Mouse (Mus musculus) embryo, embryonic 11 days (tissue): Measurements from ENCODE around the gene Adgrf3.
"Not testable (repeated sequence)": the region's sequence is repeated elsewhere in the genome, so short reads cannot be mapped to it uniquely, and the experiment has no call there.

Source experiments
- DNase-seq: peaks from one replicate; pipeline ENCODE4 v3.0.0-alpha.2; 2015

Gene Adgrf3

GRCm38 (mm10) chr5:30205493-30205892, at the start of gene Adgrf3:
Gene Adgrf3, minus strand, starts transcription at chr5:30205722.
- no peak for DNase-seq

- DNase-seq = no peak
These were observed 42.1 kb upstream of the Adgrf3 start for GRCm38 (mm10) chr5:30247666-30248065.

- DNase-seq = no peak
These were observed 40.4 kb upstream of the Adgrf3 start for GRCm38 (mm10) chr5:30245861-30246416.

- DNase-seq = peak; percentile 30
These were observed 38.2 kb upstream of the Adgrf3 start for GRCm38 (mm10) chr5:30243741-30244140.

GRCm38 (mm10) chr5:30242410-30242809, 36.9 kb upstream of the Adgrf3 start:
- no peak for DNase-seq

- DNase-seq = no peak
These were observed 35.0 kb upstream of the Adgrf3 start for GRCm38 (mm10) chr5:30240552-30240951.

GRCm38 (mm10) chr5:30238533-30238932, 33.0 kb upstream of the Adgrf3 start:
- DNase-seq = no peak

GRCm38 (mm10) chr5:30235641-30236126, 30.2 kb upstream of the Adgrf3 start:
- no peak for DNase-seq

GRCm38 (mm10) chr5:30233979-30234378, 28.5 kb upstream of the Adgrf3 start:
- no peak for DNase-seq

- DNase-seq = peak; percentile 60
These were observed 27.5 kb upstream of the Adgrf3 start for GRCm38 (mm10) chr5:30233042-30233441.

- DNase-seq = peak; percentile 98
These were observed 26.9 kb upstream of the Adgrf3 start, which contains the start of gene Selenoi for GRCm38 (mm10) chr5:30232271-30232971. Gene Selenoi, plus strand, starts transcription at chr5:30232581.

GRCm38 (mm10) chr5:30231891-30232270, 26.4 kb upstream of the Adgrf3 start:
- DNase-seq = no peak

GRCm38 (mm10) chr5:30230901-30231300, 25.4 kb upstream of the Adgrf3 start:
- no peak for DNase-seq

- DNase-seq = no peak
These were observed 17.2 kb upstream of the Adgrf3 start for GRCm38 (mm10) chr5:30222681-30223080.

GRCm38 (mm10) chr5:30220666-30221065, 15.1 kb upstream of the Adgrf3 start:
- DNase-seq = no peak

GRCm38 (mm10) chr5:30219715-30220114, 14.2 kb upstream of the Adgrf3 start:
- DNase-seq = no peak

GRCm38 (mm10) chr5:30215970-30216369, 10.4 kb upstream of the Adgrf3 start:
- DNase-seq = no peak

- DNase-seq = peak; percentile 72
These were observed 9.4 kb upstream of the Adgrf3 start for GRCm38 (mm10) chr5:30214889-30215288.

GRCm38 (mm10) chr5:30210758-30211157, 5.2 kb upstream of the Adgrf3 start:
- DNase-seq = not testable (repeated sequence)

- peak; percentile 33 for DNase-seq
These were observed 1.8 kb upstream of the Adgrf3 start for GRCm38 (mm10) chr5:30207276-30207675.

- DNase-seq = no peak
These were observed 488 bp downstream of the Adgrf3 start for GRCm38 (mm10) chr5:30205034-30205433.

GRCm38 (mm10) chr5:30204441-30204840, 1.1 kb downstream of the Adgrf3 start:
- no peak for DNase-seq

- DNase-seq = no peak
These were observed 2.2 kb downstream of the Adgrf3 start for GRCm38 (mm10) chr5:30203216-30203885.

GRCm38 (mm10) chr5:30202221-30202620, 3.3 kb downstream of the Adgrf3 start:
- no peak for DNase-seq
